20 mouse cellular contexts compared by ENCODE assay signal in genomic region chr11:89590273-89590874, GRCm38 (mm10).
"Had no signal": no experiment of that assay in that cellular context is flagged by ENCODE, and none has a peak within 500 bp of the region (broad histone marks: within the 10 kb centered on the region; RNA-seq: fewer than 3 reads in every experiment).

No protein-coding gene starts in this region.

- H3K4me3 ChIP-seq: intestine, embryonic 15.5 days; kidney, embryonic 15.5 days; left cerebral cortex, adult 2 months; liver, embryonic 12.5 days; liver, embryonic 15.5 days; midbrain, embryonic 13.5 days had no signal

- H3K9me3 ChIP-seq: intestine, embryonic 15.5 days; kidney, embryonic 15.5 days; liver, embryonic 12.5 days; liver, embryonic 15.5 days; midbrain, embryonic 13.5 days had no signal

- H3K27me3 ChIP-seq: intestine, embryonic 15.5 days; kidney, embryonic 15.5 days; liver, embryonic 12.5 days; liver, embryonic 15.5 days; midbrain, embryonic 13.5 days had no signal

- DNase-seq: kidney, adult 11 months; kidney, adult 8-10 months; kidney, postnatal 10 days; kidney, postnatal 36 days; layer of hippocampus, postnatal 36 days; right cerebral cortex, adult 18-20 months; right cerebral cortex, postnatal 14 days; right cerebral cortex, postnatal 4 days; thymus, adult 2 months; thymus, postnatal 14 days; thymus, postnatal 4 days had no signal

- H3K36me3 ChIP-seq: intestine, embryonic 15.5 days; kidney, embryonic 15.5 days; liver, embryonic 12.5 days; liver, embryonic 15.5 days; midbrain, embryonic 13.5 days had no signal

- H3K27ac ChIP-seq: intestine, embryonic 15.5 days; kidney, embryonic 15.5 days; left cerebral cortex, adult 2 months; liver, embryonic 12.5 days; liver, embryonic 15.5 days; macrophage; midbrain, embryonic 13.5 days; stomach, postnatal 0 days had no signal

- H3K4me2 ChIP-seq: intestine, embryonic 15.5 days; kidney, embryonic 15.5 days; liver, embryonic 12.5 days; liver, embryonic 15.5 days; midbrain, embryonic 13.5 days had no signal

- H3K9ac ChIP-seq: intestine, embryonic 15.5 days; kidney, embryonic 15.5 days; liver, embryonic 12.5 days; liver, embryonic 15.5 days; midbrain, embryonic 13.5 days had no signal

- H3K4me1 ChIP-seq: intestine, embryonic 15.5 days; kidney, embryonic 15.5 days; liver, embryonic 12.5 days; liver, embryonic 15.5 days; midbrain, embryonic 13.5 days had no signal

- ATAC-seq: intestine, embryonic 15.5 days; liver, embryonic 12.5 days; midbrain, embryonic 13.5 days; midbrain, embryonic 16.5 days had no signal
